In the genomic region with DNA sequence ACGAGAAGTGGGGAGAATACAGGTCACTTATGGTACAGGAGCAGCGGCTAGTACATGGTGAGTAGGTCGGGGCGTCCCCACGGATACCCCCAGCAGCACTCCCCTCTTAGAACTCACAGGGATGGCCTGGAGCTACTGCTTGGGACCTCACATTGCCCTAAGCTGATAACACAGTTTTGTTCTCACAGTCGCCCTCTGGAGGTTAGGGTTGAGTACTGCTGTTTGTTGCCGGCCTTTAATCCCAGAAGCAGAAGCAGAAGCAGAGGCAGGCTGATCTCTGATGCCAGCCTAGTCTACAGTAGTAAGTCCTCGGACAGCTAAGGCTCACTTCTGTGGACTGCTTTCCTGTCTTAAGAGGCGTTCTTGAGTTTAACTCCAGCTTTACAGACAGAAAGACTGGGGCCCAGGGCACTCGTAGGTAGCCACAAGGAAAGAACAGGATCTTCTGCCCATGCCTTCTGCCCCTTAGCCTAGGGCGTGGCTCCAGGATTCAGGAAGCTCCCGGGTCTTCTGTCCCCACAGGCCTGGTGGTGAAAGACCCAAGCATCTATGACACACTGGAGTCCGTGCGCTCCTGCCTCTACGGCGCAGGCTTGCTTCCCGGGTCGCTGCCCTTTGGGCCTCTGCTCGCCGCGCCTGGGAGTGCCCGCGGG, we compare ENCODE assay signal across 8 mouse cellular contexts. TPM values are rescaled to one million over a fixed set of nuclear protein-coding genes. Genes with fewer than 3 reads are reported as not detected.
DNase-seq lines count a peak whose midpoint lies in the region; ATAC-seq and TF ChIP-seq lines count a peak whose summit lies in the region.

No protein-coding gene starts in this region.

- H3K4me2 ChIP-seq in embryonic facial prominence, embryonic 13.5 days, result 0 out of 2 replicates have a peak overlapping the region, but pooled peaks have one; percentile 1
- no peak overlapping the region for H3K4me2 ChIP-seq in lung, postnatal 0 days (replicated peaks; ENCODE audit: low read depth, low read length)

- 79% methylated on average over 23 of the region's 23 CpGs for WGBS in embryonic facial prominence, embryonic 13.5 days
- WGBS in lung, postnatal 0 days, result 86% methylated on average over 17 of the region's 23 CpGs

- no peaks in the 10 kb centered on the region for H3K9me3 ChIP-seq in embryonic facial prominence, embryonic 13.5 days
- H3K9me3 ChIP-seq in lung, postnatal 0 days (ENCODE audit: low read length), result no peaks in the 10 kb centered on the region

- no peak for TF ChIP-seq EP300 in lung, postnatal 0 days (IDR thresholded peaks at IDR 0.05)

- no peak overlapping the region for H3K4me3 ChIP-seq in embryonic facial prominence, embryonic 13.5 days
- H3K4me3 ChIP-seq in lung, postnatal 0 days (ENCODE audit: low read depth, low read length), result no peak overlapping the region

- ATAC-seq in embryonic facial prominence, embryonic 13.5 days (ENCODE audit: insufficient number of reproducible peaks, insufficient read depth, low FRiP score, low TSS enrichment, low read depth), result no peak
- ATAC-seq in inflammation-experienced regulatory T-cells, adult 6 months, result peak; percentile 61
- no peak for ATAC-seq in lung, postnatal 0 days

- peaks cover 65% of the 10 kb centered on the region for H3K4me1 ChIP-seq in embryonic facial prominence, embryonic 13.5 days
- H3K4me1 ChIP-seq in lung, postnatal 0 days (ENCODE audit: insufficient read depth, low read depth, low read length), result peaks cover 25% of the 10 kb centered on the region

- H3K27ac ChIP-seq in embryonic facial prominence, embryonic 13.5 days, result peak overlapping the region; percentile 44; the same call in 1 of the 2 replicates
- H3K27ac ChIP-seq in lung, postnatal 0 days (ENCODE audit: low read length), result no peak overlapping the region

- peak; percentile 41 for DNase-seq in thymus, postnatal 14 days
- no peak for DNase-seq in thymus, postnatal 10 days (ENCODE audit: low spot score in 2 of 2)
- no peak for DNase-seq in lung, postnatal 0 days (ENCODE audit: low spot score)
- DNase-seq in splenic B cell, adult 2 months (ENCODE audit: low read depth, low spot score), result peak; percentile 87
- DNase-seq in embryo, embryonic 11 days, result no peak
- no peak for DNase-seq in urinary bladder, postnatal 4 days (ENCODE audit: low spot score in 2 of 2)

- no peak overlapping the region for H3K9ac ChIP-seq in embryonic facial prominence, embryonic 13.5 days
- no peak overlapping the region for H3K9ac ChIP-seq in lung, postnatal 0 days (replicated peaks; ENCODE audit: low read depth)

- H3K27me3 ChIP-seq in embryonic facial prominence, embryonic 13.5 days, result no peaks in the 10 kb centered on the region
- no peaks in the 10 kb centered on the region for H3K27me3 ChIP-seq in lung, postnatal 0 days (replicated peaks; ENCODE audit: insufficient read depth, low read length)
- no peaks in the 10 kb centered on the region for H3K27me3 ChIP-seq in splenic B cell, adult 2 months (ENCODE audit: control insufficient read depth, insufficient read depth, low read length, poor library complexity, severe bottlenecking)

- peak; percentile 72 for TF ChIP-seq CTCF in lung, postnatal 0 days (IDR thresholded peaks at IDR 0.05)

- H3K36me3 ChIP-seq in embryonic facial prominence, embryonic 13.5 days, result peaks cover 44% of the 10 kb centered on the region
- peaks cover 17% of the 10 kb centered on the region for H3K36me3 ChIP-seq in lung, postnatal 0 days (ENCODE audit: insufficient read depth, low read length)
- H3K36me3 ChIP-seq in splenic B cell, adult 2 months (ENCODE audit: control insufficient read depth, insufficient read depth, low read length, poor library complexity, severe bottlenecking), result no peaks in the 10 kb centered on the region; the same call in 1 of the 2 replicates

RNA-seq across cellular contexts. Expression of gene Grasp, which starts 7.1 kb away (rescaled TPM):
- 7.4 and 8.0 TPM in 2 replicates for polyA plus RNA-seq in embryonic facial prominence, embryonic 13.5 days (2015; fragmentation: Nextera tagmentation; extraction: Ambion mirVana)
- polyA plus RNA-seq in inflammation-experienced regulatory T-cells, adult 6 months (2017; shearing (Covaris generic)), result under 1 TPM; 0.18 to 0.50 (median 0.28) TPM
- polyA plus RNA-seq in lung, postnatal 0 days (2015; fragmentation: Nextera tagmentation; extraction: Ambion mirVana), result 8.2 and 8.6 TPM in 2 replicates

RNA-seq across cellular contexts. Expression of gene Nr4a1, which starts 22.9 kb away (rescaled TPM):
- 9.1 and 9.5 TPM in 2 replicates for polyA plus RNA-seq in embryonic facial prominence, embryonic 13.5 days (2015; fragmentation: Nextera tagmentation; extraction: Ambion mirVana)
- 10 to 100 TPM; 46.4 to 73.4 (median 68.3) TPM for polyA plus RNA-seq in inflammation-experienced regulatory T-cells, adult 6 months (2017; shearing (Covaris generic))
- 7.8 and 11.8 TPM in 2 replicates for polyA plus RNA-seq in lung, postnatal 0 days (2015; fragmentation: Nextera tagmentation; extraction: Ambion mirVana)

RNA-seq across cellular contexts. Expression of gene Atg101, which starts 53.0 kb away (rescaled TPM):
- polyA plus RNA-seq in embryonic facial prominence, embryonic 13.5 days (2015; fragmentation: Nextera tagmentation; extraction: Ambion mirVana), result 65.9 and 68.4 TPM in 2 replicates
- polyA plus RNA-seq in inflammation-experienced regulatory T-cells, adult 6 months (2017; shearing (Covaris generic)), result 10 to 100 TPM; 39.9 to 53.6 (median 47.8) TPM
- polyA plus RNA-seq in lung, postnatal 0 days (2015; fragmentation: Nextera tagmentation; extraction: Ambion mirVana), result 73.1 and 74.2 TPM in 2 replicates

RNA-seq across cellular contexts. Expression of gene Acvr1b, which starts 57.3 kb away (rescaled TPM):
- polyA plus RNA-seq in embryonic facial prominence, embryonic 13.5 days (2015; fragmentation: Nextera tagmentation; extraction: Ambion mirVana), result 8.0 TPM in 2 replicates
- polyA plus RNA-seq in inflammation-experienced regulatory T-cells, adult 6 months (2017; shearing (Covaris generic)), result 1 to 10 TPM in 2 of 3 experiments, under 1 TPM in 1; 0.53 to 4.0 (median 3.6) TPM
- 6.6 and 7.4 TPM in 2 replicates for polyA plus RNA-seq in lung, postnatal 0 days (2015; fragmentation: Nextera tagmentation; extraction: Ambion mirVana)

Comparison
In these comparisons a context has a peak if more than half of its experiments do, and no peak if none do; other contexts are left out.
1. DNase-seq: peak in thymus, postnatal 14 days (single experiment) and splenic B cell, adult 2 months (single experiment); none in thymus, postnatal 10 days (0 of 2), lung, postnatal 0 days (single experiment), embryo, embryonic 11 days (single experiment) and urinary bladder, postnatal 4 days (0 of 2).